Mouse (Mus musculus) monocyte, adult 2 months (primary cell): ENCODE results near the gene Cntnap2.
"Not testable (repeated sequence)": the region's sequence is repeated elsewhere in the genome, so short reads cannot be mapped to it uniquely, and the experiment has no call there.

Experiments
- DNase-seq, 2 experiments: peaks; one replicate each; pipeline ENCODE4 v3.0.0; 2022; ENCODE audit warnings: low spot score in 2 of 2, low read depth in 1 of 2

Gene Cntnap2

DNA sequence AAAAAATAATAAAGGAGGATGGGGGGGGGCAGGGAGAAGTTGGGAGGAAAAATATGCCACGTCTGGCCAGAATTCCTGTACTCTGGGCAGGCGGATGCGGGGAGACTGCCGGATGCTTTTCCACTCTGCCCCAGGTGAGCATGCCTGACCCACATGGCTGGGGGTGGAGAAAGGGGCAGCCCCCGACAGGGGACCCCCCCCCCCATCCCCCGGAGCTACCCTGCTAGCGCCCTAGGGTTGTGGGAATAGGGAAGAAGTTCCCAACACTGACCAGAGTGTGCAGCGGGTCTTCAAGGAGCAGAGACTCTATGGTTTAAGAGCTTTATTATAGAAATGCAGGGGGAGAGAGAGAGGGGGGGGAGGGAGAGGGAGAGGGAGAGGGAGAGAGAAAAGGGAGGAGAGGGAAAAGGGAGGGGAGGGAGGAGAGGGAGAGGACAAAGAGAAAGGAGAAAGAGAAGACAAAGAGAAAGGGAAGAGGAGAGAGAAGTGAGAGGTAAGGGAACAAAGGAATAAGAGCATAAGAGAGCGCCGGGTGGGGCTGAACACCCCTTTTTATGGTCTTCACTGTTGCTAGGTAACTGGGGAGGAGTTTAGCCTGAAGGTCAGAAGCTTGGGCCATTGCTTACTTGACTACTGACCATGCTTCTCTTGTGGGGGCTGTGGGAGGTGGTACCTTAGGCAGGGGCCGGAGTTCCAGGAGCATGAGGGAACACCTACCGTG lies 2227.2 kb downstream of the Cntnap2 start:
- DNase-seq, result not testable (repeated sequence)

DNA sequence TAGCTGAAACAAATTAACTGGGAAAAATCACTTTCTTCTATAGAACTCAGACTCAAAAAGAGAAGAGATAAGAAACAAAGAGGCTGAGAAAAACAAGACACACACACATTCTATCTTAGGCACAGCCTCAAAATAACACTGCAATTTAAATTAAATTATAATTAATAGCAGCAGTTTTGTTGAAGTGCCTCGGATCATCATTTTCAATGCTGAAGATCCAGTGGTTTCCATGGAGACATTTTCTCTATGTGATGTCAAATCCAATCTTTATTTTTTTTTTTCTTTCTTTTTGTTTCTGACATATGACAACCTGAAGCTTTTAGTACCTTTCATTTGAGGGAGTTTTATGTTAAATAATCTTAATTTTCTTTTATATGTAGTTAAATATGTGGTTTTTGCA lies 2228.6 kb downstream of the Cntnap2 start:
- no peak for DNase-seq

DNA sequence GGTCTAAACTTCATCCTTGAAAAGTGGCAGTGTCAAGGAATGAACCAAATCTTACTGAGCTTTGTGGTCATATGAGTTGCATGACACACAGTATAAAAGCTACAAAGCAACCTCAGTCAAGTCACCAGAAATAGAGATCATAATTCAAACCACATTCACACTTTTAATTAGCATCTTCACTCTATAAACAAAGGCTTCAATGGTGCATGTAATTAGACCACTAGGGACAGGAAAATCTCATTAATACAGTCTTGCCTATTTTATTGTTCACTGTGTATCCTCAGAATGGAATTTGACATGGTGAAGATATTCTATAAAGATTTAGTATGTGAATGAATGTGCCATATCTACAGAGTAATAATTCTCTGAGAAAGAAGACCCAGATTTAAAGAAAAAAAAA lies 2232.8 kb downstream of the Cntnap2 start:
- DNase-seq, result no peak

DNA sequence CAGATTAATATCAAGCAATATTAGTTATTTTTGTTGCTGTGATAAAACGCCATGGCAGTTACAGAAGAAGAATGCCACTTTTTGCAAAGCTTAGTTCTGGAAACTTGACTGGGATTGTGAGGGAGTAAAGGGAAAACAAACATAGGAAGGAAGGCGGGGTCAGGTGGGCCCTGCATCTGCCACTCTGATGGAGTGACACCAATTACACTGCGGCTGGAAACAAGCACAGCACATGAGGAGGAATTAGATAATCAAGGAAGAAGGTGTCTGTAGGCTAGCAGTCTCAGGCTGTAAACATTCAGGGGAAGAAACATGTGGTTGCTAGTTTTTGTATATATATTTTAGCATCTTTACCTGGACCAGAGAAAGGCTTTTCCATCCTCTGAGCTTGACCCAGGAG lies 2233.3 kb downstream of the Cntnap2 start:
- DNase-seq, result no peak

DNA sequence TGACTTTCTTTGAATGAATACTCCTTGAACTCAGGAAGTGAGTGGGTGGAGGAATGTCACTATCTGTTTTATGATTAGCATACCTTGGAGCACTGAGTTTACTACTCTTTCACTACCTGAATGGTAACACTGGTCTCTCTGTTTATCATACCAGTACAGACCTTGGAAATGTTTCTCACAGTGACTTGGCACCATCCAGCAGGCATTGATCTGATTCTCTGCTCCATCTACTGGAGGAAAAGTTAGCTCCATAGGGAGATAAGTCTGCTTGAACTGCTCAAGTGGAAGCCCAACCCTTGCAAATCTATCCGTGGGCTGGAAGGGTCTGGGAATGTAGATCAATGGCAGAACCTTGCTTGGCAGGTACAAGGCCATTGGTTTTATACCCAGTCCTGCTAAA lies 2235.3 kb downstream of the Cntnap2 start:
- DNase-seq, result no peak

DNA sequence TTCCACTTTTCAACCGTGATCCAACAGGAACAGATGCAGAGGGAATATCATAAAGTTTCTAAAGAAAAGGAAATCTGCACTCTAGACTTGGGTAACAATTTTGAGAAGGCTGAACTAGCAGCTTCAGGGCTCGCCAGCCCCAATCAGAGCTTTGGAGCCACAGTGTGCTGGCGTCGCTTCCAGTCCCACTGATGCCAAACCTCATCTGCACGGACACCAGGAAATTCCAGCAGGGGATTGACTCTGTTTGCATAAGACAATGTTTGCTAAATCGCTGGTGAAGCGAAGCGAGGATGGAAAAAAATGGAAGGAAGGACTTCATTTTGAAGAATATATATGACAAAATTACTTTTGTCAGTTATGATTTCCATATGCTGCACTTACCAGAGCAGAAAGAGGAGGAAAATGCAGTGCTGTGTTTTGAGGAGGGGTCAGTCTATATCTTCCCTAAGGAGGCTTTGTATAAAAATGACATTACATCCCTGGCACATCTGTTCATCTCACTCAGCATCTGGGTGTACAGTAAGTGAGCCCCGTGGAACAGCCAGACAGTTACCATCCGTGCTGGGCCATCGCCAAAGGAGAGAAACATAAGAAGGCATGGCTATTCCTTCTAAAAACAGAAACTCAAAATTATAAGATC lies 2245.8 kb downstream of the Cntnap2 start:
- DNase-seq, result no peak

DNA sequence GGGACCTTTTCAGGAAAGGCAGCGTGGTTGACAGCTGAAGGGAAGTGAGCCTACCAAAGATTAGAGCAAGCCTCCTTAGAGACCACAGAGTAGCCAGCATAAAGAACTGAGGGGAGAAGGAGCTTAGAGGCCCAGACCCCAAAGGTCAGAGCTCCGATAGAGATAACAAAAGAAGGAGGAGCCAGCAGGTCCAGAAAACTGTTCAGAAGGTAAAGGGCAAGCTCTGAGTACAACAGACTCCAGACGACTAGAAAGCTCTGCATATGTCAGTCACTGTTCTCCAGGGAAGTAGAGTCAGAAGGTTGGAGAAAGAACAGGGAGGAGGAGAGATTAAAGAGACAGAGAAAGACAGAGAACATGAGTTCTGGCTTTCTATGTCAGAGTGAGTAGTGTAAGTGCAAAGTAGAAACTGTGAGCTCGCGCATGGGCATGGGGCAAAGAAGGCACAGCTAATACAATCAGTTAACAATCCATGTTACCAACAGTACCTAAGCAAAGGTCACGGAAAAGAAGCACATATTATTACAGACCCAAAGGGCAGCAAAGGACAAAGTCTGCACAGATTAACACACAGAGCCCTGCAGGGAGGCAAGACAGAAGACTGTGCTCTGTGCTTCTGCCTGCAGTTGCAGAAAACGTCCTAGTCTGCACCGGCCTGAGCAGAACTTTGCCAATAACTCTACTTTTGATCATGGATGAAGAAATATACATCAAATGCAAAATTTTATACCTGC lies 2247.1 kb downstream of the Cntnap2 start:
- no peak for DNase-seq

DNA sequence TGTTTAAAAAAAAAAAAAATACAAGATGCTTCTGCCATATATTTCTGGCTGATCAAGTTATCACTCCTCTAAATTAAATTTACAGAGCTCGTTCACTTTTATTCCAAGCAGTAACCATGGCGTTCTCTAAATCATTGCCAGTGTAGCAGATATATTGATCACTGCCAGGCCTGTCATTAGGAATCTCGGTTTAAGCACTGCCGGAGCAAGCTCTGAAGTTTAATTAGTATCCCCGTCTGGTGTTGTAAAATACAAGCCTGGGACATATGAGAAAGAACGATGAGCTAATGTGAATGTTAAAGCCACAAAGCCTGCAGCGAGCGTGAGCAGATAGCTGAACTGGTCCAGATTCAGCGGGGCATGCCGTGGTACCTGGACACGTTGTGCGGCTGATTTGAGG lies 2247.8 kb downstream of the Cntnap2 start:
- DNase-seq, result no peak

DNA sequence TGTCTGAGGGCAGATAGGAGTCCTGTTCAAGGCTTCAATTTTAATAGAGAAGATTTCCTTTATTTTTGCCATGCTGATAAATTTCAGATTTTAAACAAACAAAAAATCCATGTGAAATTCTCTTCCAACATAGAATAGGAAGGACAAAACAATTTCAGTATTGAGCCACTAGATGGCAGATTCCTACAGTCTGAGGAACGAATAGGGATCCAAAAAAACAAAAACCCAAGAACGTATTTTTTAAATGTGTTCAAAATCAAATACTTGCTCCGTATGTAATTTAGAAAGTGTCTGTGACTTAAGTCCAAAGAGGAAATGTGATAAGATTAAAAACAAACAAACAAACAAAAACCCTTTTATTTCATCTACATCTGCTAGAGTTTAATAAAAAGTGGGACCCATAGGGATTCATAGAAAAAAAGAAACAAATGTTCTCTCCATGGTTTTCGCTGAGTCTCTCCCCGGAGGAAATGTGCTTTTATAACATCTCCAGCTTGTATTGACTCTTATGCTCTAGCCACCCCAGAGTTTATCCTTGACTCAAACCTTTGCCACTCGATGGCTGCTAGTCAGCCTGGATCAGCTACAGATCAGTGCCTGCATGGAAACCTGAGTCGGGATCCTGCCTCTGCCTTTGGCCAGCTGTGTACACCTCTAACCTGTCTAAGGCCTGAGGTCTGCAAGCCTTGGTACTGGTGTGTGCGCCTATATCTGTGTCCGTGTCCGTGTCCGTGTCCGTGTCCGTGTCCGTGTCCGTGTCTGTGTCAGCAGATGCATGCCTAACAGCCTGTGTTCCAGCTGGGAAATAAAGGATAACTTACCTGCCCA lies 2255.6 kb downstream of the Cntnap2 start:
- DNase-seq, result no peak

DNA sequence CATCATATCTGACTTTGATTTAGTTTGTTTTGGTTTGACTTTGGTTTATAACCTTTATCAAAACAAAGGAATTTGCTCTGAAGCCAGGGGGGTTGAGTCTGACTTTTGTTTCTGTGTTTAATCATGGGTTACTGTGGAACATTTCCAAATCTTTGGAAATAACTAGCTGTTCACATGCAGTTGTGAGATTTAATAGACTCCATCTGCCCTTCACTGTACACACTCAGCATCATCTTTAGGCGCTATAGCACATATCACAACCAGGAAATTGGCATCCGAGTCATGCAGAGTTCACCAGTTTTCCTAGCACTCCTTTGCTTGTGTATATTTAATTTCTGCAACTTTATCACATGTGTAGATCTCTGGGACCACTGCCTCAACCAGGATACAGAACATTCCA lies 2256.3 kb downstream of the Cntnap2 start:
- DNase-seq, result no peak

DNA sequence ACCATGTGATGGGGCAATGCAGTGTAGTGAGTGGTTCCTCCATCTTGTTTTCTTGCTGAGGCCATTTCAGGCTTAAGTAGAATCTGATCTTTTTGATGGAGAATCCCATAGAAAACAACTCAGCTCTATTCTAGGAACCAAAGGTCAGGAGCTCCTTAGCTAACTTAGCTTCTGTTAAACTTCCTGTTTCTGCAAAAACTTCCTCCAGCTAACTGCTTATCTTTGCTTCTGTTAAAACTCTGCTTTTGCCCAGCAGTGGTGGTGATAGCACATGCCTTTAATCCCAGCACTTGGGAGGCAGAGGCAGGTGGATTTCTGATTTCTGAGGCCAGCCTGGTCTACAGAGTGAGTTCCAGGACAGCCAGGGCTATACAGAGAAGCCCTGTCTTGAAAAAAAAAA lies 2258.1 kb downstream of the Cntnap2 start:
- DNase-seq, result no peak

DNA sequence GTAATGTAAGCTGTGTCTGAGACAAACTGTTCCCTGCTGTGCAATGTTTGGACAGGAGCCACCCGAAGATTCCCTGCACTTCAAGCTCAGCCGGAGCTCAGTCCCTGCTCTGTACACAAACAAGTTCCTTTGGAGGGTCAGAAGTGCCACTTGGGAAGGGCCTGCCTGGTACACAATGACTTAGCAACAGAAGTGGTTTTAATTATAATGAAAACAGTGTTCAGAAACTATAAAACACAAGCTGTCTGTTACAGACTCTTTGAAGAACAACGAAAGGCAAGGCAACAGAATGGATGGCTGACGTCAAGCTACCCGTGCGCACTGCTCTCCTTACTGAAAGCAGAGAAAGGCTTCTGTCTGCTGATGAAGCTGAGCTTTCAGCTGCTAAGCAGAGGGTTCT lies 2259.5 kb downstream of the Cntnap2 start:
- no peak for DNase-seq

DNA sequence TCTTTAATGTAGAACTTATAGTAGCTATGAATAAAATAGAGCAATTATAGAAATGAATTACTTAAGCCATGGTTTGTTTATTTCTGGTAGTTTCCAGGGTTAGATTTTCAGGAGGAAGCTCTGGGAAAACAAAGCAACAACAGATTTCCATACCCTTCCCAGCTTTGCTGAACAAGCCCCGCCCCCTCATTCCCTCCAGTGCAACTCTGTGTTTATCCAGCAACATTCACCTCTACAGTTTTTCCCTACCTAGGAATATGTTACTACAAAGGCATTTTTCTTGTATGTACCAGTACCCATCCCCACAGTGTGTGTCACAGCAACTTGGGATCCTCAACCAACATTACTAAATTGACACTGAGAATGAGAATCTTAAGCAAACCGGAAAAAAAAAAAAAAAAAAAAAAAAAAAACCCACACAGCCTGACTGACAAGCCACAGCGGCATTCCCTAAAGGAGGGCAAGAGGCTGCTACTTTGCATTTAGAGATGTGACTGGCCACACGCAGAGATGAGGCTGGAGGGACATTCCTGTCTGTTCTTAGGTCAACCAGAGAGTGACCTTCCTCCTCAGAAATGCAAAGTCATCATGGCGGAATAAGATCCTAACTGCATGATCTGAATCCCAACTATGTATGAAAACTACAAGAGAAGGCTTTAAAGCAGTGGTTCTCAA lies 2260.3 kb downstream of the Cntnap2 start:
- DNase-seq, result no peak

DNA sequence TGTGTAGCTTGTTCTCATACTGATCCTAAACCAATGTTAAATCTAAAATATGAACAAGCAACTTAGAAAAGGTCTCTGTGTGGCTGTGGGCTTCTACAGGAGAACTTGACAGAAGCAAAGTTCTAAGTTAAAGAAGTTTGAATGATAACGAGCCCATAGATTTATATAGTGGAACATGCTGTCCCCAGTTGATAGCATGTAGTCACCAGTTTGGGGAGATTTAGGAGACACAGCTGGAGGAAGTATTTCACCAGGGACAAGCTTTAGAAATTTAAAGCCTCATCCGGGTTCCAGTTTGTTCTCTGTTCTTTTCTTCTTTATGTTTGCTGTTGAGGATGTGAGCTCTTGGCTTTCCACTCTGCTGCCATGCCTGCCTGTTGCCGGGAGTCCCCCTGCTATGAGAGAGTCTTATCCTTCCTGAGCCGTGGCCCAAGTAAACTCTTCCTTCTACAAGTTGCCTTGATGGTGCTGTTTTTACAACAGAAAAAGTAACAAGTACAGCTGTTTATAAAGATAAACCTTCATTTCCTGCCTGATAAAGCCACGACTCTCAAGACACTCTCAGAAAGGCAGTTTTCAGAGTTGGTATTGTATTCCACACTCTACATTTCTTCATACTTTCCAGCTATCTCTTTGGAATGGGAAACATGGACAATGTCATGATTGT lies 2264.1 kb downstream of the Cntnap2 start:
- no peak for DNase-seq

DNA sequence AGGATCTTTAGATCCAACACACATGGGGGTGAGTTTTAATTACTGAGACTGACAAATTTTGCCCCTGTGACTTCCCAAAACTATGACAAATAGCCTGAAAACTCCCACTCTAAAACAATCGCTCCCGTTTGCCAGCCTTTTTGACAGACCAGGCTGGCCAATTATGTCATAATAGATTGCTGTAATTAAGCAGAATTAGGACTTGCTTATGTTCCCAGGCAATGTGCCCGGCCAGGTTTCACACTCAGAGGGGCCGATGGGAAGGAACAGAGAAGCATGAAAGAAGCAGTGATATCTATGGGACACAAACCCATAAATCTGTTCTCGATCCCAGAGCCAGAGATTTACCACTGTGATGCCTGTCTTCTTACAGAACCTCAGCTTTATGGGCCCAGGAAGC lies 2264.7 kb downstream of the Cntnap2 start:
- no peak for DNase-seq

DNA sequence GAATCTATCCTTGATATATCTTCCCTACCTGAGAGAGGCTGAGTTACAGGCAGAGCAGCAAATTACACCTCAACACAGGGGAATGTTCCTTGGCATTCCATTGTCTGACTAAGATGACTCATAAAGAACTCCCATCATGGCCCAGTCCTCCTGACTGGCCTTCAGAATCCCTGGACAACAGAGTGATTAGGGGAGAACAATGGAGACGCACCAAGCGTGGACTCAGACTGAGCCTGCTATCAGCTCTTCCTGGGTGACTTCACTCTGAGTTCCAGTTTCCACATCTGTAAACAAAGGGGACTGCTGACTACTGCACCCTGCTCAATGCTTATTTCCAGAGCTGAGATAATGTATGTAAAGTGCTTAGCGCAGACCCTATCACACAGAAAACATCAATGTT lies 2269.1 kb downstream of the Cntnap2 start:
- DNase-seq, result no peak

DNA sequence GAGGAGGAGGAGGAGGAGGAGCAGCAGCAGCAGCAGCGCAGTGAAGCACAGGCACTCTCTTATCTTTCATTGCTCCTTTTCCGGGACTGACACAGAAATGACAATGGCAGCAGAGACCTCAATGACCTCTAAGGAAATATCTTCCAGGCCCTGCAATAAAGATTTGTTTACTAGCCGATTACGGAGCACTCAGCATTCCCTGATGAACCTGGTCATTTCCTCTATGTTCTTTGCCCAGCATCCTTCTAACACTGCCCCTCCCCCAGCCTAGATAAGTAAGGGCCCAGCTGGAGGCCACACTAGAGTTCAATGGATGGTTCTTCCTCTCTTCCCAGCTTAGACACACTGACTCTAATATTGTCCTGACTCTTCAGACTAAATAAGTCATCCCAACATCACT lies 2270.1 kb downstream of the Cntnap2 start:
- no peak for DNase-seq

DNA sequence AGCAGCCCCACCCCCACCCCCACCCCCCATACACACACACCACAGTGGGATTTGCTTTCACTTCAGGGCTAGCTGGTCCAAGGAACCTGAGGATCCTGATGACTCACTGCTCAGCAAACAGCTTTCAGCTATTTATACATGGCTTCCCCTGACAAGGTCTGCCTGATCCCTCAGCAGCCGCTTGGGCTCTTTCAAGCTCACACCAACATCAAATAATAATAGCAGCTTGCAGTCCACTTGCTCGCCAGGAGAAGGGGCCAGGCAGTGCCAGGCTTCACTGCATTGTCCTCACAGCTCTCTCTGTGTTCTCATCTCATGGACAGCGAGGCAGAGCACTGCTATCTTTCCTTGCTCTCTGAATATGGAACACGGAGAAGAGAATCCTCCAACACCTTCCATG lies 2273.9 kb downstream of the Cntnap2 start:
- DNase-seq, result no peak

DNA sequence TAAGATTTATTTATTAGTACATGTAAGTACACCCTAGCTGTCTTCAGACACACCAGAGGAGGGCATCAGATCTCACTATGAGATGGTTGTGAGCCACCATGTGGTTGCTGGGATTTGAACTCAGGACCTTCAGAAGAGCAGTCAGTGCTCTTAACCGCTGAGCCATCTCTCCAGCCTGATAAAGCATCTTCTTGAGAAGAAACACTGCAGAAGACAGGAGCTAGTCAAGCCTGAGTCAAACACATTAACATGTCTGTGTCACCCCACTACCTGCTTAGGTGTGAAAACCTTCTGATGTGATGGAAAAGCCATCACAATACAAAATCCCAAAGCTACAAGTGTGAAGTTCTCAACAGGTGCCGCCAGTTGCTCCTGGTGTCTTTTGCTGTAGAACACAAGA lies 2275.2 kb downstream of the Cntnap2 start:
- no peak for DNase-seq

DNA sequence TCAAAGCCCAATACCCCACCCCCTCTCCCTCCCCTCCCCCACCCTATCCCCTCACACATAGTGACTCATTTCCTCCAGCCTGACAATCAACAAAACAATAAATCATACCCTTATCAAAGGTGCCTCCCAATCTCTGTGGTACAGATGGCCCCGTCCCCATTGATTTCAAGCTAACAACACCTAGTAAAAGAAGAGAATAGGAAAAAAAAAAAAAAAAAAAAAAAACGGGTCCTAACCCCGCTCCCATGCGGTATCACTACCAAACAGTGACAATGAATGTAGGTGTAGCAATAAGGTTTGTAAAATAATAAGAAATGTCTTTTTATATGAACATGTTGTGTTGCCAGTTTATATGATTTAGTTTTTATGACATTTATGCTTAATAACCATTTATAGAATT lies 2278.1 kb downstream of the Cntnap2 start:
- DNase-seq, result no peak
